Mouse (Mus musculus): ENCODE results near the gene Cped1. TPM values are rescaled to one million over a fixed set of nuclear protein-coding genes. Genes with fewer than 3 reads are reported as not detected.
A peak's percentile ranks its signal among the peaks of the same experiment; 100 is the strongest.
"Not testable (repeated sequence)": the region's sequence is repeated elsewhere in the genome, so short reads cannot be mapped to it uniquely, and the experiment has no call there.

The Cped1 gene
- total RNA-seq, 2 experiments from 2014 or later = 15.9 to 20.2 TPM

- no peak for DNase-seq
- intact Hi-C loops (cut with DNase I) = no loop called here
These were observed 220.5 kb downstream of the Cped1 start for GRCm38 (mm10) chr6:22206179-22206578.

- DNase-seq = no peak
- intact Hi-C loops (cut with DNase I) = no loop called here
These were observed 221.0 kb downstream of the Cped1 start for GRCm38 (mm10) chr6:22206630-22207293.

- intact Hi-C loops (cut with DNase I) = no loop called here
- DNase-seq = no peak
These were observed 226.4 kb downstream of the Cped1 start for GRCm38 (mm10) chr6:22212158-22212557.

GRCm38 (mm10) chr6:22213187-22213586, 227.5 kb downstream of the Cped1 start:
- DNase-seq = no peak
- intact Hi-C loops (cut with DNase I) = no loop called here

- no peak for DNase-seq
- intact Hi-C loops (cut with DNase I) = no loop called here
These were observed 228.1 kb downstream of the Cped1 start for GRCm38 (mm10) chr6:22213813-22214212.

GRCm38 (mm10) chr6:22214665-22215064, 228.9 kb downstream of the Cped1 start:
- intact Hi-C loops (cut with DNase I) = no loop called here
- DNase-seq = no peak

- intact Hi-C loops (cut with DNase I) = no loop called here
- no peak for DNase-seq
These were observed 230.7 kb downstream of the Cped1 start for GRCm38 (mm10) chr6:22216276-22216973.

- no peak for DNase-seq
- intact Hi-C loops (cut with DNase I) = no loop called here
These were observed 235.4 kb downstream of the Cped1 start for GRCm38 (mm10) chr6:22221134-22221533.

- intact Hi-C loops (cut with DNase I) = no loop called here
- no peak for DNase-seq
These were observed 236.4 kb downstream of the Cped1 start for GRCm38 (mm10) chr6:22222087-22222486.

GRCm38 (mm10) chr6:22222947-22223346, 237.2 kb downstream of the Cped1 start:
- no peak for DNase-seq
- intact Hi-C loops (cut with DNase I) = no loop called here

GRCm38 (mm10) chr6:22224351-22224750, 238.6 kb downstream of the Cped1 start:
- DNase-seq = no peak
- intact Hi-C loops (cut with DNase I) = no loop called here

- intact Hi-C loops (cut with DNase I) = no loop called here
- DNase-seq = no peak
These were observed 245.5 kb downstream of the Cped1 start for GRCm38 (mm10) chr6:22231244-22231643.

- DNase-seq = peak in 1 of 2 experiments; percentile 3
- intact Hi-C loops (cut with DNase I) = no loop called here
These were observed 247.8 kb downstream of the Cped1 start for GRCm38 (mm10) chr6:22233517-22233916.

GRCm38 (mm10) chr6:22235133-22235532, 249.4 kb downstream of the Cped1 start:
- intact Hi-C loops (cut with DNase I) = no loop called here
- DNase-seq = no peak

- intact Hi-C loops (cut with DNase I) = no loop called here
- DNase-seq = no peak
These were observed 257.6 kb downstream of the Cped1 start for GRCm38 (mm10) chr6:22243321-22243720.

- intact Hi-C loops (cut with DNase I) = no loop called here
- DNase-seq = no peak
These were observed 261.0 kb downstream of the Cped1 start for GRCm38 (mm10) chr6:22246696-22247095.

GRCm38 (mm10) chr6:22258784-22259183, 273.1 kb downstream of the Cped1 start:
- no peak for DNase-seq
- intact Hi-C loops (cut with DNase I) = no loop called here

GRCm38 (mm10) chr6:22262519-22262918, 276.8 kb downstream of the Cped1 start:
- DNase-seq = no peak
- intact Hi-C loops (cut with DNase I) = no loop called here

- intact Hi-C loops (cut with DNase I); DNase-seq: not testable (repeated sequence)
These were observed 278.4 kb downstream of the Cped1 start for GRCm38 (mm10) chr6:22264094-22264493.

GRCm38 (mm10) chr6:22266018-22266417, 280.3 kb downstream of the Cped1 start:
- DNase-seq = no peak
- intact Hi-C loops (cut with DNase I) = no loop called here

- intact Hi-C loops (cut with DNase I) = no loop called here
- no peak for DNase-seq
These were observed 282.3 kb downstream of the Cped1 start for GRCm38 (mm10) chr6:22267807-22268667.
